Mouse (Mus musculus): ENCODE results near the gene Igfn1. TPM values are rescaled to one million over a fixed set of nuclear protein-coding genes. Genes with fewer than 3 reads are reported as not detected.

Gene Igfn1
- total RNA-seq, 2 experiments from 2014 or later: not detected

- no peak for DNase-seq
- intact Hi-C loops (cut with DNase I): no loop called here
Measured at GRCm38 (mm10) chr1:136010247-136010646, 4.1 kb upstream of the Igfn1 start.

GRCm38 (mm10) chr1:136008159-136008533 lies 2.0 kb upstream of the Igfn1 start:
- DNase-seq: no peak
- intact Hi-C loops (cut with DNase I): no loop called here

GRCm38 (mm10) chr1:136007211-136008158 lies 1.3 kb upstream of the Igfn1 start, which contains the start of gene Tmem9:
TSS of gene Tmem9 (plus strand) at chr1:136008150.
- peak; percentile 67 to 77 for DNase-seq
- intact Hi-C loops (cut with DNase I): no loop called here

DNA sequence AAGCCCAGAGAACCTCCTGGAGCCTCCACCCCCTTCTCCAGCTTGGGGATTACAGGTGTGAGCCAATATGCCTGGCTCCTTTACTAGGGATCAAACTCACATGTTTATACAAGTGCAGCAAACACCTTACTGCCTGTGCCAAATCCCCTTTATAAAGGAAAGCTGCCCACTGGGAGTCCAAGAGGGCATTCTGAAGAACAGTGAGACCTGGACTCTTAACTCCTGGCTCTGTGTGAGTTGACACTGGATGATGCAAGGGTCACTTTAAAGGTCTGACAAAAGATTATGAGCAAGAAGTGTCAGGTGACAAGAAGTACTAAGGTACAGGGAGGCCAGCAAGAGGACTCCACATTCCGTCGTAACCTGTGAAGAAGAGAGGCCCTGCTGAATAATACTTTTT lies 4.7 kb downstream of the Igfn1 start:
- intact Hi-C loops (cut with DNase I): no loop called here
- DNase-seq: no peak

DNA sequence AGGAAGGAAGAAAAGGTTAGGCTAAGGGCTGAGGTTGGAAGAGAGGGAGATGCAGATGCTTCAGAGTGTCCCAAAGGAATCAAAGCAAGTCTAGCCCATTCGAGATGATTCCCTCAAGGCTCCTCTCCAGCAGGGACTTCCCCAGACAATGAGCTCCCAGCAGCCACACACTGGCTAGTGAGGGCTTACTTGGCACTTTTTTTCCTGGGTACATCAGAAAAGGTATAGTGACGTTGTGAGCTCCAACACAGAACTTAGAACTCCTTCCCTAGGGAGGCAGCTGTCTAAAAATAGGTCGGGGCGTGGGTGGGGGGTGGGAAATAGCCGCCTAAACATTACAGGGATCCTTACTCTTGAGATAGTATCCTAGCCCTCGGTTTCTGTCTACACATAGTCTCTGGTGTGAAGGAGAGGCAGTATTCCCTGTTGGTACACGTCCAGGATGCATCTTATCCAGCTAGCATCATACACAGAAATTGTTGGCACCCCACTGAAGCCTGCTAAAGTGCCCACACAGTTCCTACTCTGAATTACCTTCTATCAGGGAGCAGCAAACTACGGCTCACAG lies 6.3 kb downstream of the Igfn1 start:
- intact Hi-C loops (cut with DNase I): no loop called here
- DNase-seq: no peak

DNA sequence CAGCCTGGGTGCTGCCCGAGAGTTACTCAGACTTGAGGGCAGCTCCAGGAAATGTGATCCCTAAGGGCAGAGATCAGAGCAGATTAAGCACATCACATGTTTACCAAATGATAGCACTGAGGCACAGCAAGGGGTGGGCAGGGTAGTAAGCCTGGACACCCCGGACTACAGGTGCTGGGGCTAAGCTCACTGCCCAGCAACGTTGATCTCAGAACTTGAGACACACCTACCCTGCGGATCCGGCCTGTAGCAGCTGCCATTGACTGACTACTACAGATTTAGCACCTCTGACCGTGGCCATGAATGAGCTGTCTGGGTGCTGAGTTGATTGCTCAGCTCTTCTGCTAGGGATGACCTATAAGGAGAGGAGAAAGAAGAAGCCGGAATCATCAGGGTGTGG lies 8.6 kb downstream of the Igfn1 start:
- no peak for DNase-seq
- intact Hi-C loops (cut with DNase I): no loop called here

GRCm38 (mm10) chr1:135993470-135993869 lies 12.7 kb downstream of the Igfn1 start:
- DNase-seq: no peak
- intact Hi-C loops (cut with DNase I): no loop called here

DNA sequence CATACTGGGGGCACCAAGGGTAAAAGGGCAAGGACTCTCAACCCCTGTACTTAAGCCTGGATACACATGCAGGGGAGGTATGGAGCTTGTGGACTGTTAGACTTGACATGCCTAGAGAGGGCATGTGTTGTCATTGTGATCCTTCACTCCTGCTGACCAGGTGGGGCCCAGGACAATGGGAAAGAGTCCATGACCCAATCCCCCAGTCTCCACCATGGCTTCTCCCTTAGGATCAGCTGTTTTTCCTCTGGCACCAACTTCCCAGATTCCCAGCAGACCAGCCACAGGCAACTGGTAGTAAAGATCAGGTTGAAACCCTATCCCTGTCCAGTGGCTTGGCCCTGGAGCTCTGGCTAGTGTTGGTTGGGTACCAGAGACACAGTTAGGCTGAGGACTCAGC lies 16.3 kb downstream of the Igfn1 start:
- intact Hi-C loops (cut with DNase I): no loop called here
- no peak for DNase-seq

DNA sequence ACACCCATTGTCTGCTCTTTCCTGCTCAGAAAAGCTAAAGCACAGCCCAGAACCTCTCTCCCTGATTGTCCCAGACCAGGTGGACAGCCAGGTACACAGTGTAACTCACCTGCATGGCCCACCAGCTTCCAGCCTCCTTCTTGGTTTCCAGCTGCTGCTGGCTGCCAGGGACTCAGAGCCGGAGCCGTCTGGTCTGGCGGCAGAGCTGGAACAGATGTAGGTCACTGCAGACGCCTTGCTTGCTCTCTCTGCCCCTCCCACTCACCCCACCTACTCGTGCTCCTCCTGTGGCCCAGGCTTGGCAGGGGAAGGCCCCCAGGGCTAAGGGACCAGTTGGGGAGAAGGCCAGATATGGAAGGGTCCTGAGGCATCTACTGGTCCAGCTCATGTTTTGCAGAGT lies 22.0 kb downstream of the Igfn1 start:
- intact Hi-C loops (cut with DNase I): no loop called here
- no peak for DNase-seq

GRCm38 (mm10) chr1:135972576-135972975 lies 33.6 kb downstream of the Igfn1 start:
- no peak for DNase-seq
- intact Hi-C loops (cut with DNase I): no loop called here

GRCm38 (mm10) chr1:135970486-135970885 lies 35.7 kb downstream of the Igfn1 start:
- DNase-seq: no peak
- intact Hi-C loops (cut with DNase I): no loop called here

DNA sequence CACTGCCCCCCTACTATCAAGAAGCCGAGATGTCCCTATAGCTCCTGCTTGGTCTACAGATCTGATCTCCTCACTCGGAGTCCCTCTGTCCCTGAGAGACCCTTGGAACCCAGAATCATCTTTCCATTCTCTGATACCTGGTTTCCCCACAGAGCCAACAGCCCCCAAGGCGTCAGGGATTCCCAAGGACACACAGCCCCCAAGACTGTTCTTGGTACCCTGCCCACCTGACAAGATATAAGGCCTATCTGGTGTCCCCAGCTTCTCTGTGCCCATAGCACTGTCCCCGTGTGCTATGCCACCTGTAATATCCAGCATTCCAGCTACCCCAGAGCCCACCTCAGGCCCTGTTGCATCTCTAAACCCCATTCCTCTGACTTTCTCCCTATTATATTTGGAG lies 38.4 kb downstream of the Igfn1 start:
- no peak for DNase-seq
- intact Hi-C loops (cut with DNase I): no loop called here

DNA sequence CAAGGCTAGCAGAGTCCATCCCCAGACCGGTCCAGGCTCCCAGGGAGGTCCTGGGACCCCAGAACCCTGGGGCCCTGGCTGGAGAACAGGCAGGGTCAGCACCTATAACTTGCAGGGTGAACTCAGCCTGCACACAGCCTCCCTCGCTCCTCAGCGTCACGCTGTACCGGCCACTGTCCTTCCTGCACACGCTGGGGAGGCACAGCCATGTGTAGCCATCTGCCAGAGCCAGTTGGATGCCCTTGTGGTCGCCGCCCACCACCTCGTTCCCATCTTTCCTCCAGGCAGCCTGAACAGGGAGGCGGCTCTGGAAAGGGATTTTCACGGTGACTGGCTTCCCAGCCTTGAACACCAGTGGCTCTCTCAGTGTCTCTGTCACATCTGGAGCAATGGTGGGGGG lies 41.6 kb downstream of the Igfn1 start:
- no peak for DNase-seq
- intact Hi-C loops (cut with DNase I): no loop called here

- intact Hi-C loops (cut with DNase I): no loop called here
- DNase-seq: no peak
Measured at GRCm38 (mm10) chr1:135963177-135963576, 43.0 kb downstream of the Igfn1 start.

DNA sequence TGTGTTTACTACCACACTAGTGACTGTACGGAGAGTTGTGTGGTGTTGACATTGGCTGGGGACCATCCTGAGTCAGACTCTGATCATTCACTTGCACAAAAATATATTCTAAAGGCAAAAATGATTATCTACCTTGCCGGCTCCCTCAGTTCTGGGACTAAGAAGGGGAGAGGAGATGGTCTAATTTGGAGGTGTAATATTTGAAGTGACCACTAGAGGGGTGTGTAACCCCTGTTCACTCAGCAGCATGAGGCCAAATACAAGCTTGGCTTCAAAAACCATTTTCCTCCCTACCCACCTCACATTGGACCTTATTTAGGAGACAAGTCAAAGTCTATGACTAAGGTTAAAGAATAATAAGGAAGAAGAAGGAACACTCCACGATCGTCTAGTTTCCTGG lies 47.7 kb downstream of the Igfn1 start:
- intact Hi-C loops (cut with DNase I): loop anchor here (2.0 kb wide), 1 partner anchor 118 kb away; no protein-coding TSS in a partner anchor
- DNase-seq: no peak

DNA sequence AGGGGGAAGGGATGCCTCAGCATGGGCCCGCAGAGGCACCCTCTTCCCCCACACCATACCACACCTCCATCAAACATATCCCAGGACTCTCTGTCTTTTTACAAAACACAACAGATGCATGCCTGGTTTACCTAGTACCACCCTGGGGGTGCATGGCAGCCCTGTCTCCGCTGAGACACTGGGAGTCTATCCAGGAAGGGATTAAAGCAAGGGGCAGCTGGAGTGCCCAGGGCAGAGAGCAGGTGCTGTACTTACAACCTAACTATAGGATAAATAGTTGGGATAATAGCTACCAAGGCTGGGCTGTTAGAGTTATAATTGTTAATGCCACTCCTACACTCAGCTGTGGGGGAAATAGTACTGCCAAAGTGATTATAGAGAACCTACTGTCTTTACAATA lies 57.3 kb downstream of the Igfn1 start:
- no peak for DNase-seq
- intact Hi-C loops (cut with DNase I): loop anchor here (10.0 kb wide), 1 partner anchor 234 kb away; no protein-coding TSS in a partner anchor

GRCm38 (mm10) chr1:135946247-135946646 lies 59.9 kb downstream of the Igfn1 start:
- DNase-seq: no peak
- intact Hi-C loops (cut with DNase I): loop anchor here (10.0 kb wide), 1 partner anchor 231 kb away; no protein-coding TSS in a partner anchor

DNA sequence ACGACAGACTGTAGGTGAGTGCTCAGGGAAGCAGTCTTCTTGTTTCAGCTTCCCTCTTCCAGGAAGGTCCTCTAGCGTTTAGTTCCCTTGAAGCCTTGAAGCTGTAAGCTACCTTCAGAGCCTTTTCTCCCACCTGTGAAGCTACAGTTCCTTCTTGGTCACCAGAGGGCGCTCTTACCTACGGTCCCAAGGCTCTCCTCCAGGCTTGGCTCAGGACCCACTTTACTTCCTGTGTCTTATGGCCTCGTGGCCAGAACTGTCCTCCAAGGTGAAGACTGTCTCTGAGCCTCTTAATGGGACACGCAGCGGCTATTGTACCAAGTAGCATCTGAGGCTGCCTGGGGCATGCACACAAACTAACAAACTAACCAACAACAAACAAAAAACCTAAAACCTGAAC lies 60.4 kb downstream of the Igfn1 start:
- DNase-seq: peak; percentile 28 to 47
- intact Hi-C loops (cut with DNase I): loop anchor here (2.0 to 10.0 kb wide), 2 partner anchors 135 to 231 kb away; no protein-coding TSS in a partner anchor

- DNase-seq: peak; percentile 66 to 68
- intact Hi-C loops (cut with DNase I): loop anchor here (1.0 to 10.0 kb wide), 4 partner anchors 62 to 230 kb away; no protein-coding TSS in a partner anchor
Measured at GRCm38 (mm10) chr1:135944526-135945259, 61.4 kb downstream of the Igfn1 start.

- no peak for DNase-seq
- intact Hi-C loops (cut with DNase I): loop anchor here (1.0 to 10.0 kb wide), 4 partner anchors 61 to 229 kb away; no protein-coding TSS in a partner anchor
Measured at GRCm38 (mm10) chr1:135943713-135944112, 62.4 kb downstream of the Igfn1 start.

GRCm38 (mm10) chr1:135942116-135942515 lies 64.0 kb downstream of the Igfn1 start:
- DNase-seq: no peak
- intact Hi-C loops (cut with DNase I): loop anchor here (5.0 to 10.0 kb wide), 2 partner anchors 60 to 227 kb away; no protein-coding TSS in a partner anchor
